Mouse (Mus musculus) embryo, embryonic 10 days (tissue): ENCODE data around the gene Limk1.

ENCODE experiments used
- DNase-seq: peaks from one replicate; pipeline ENCODE4 v3.0.0-alpha.2; 2015; ENCODE audit warnings: low spot score

The Limk1 gene

DNA sequence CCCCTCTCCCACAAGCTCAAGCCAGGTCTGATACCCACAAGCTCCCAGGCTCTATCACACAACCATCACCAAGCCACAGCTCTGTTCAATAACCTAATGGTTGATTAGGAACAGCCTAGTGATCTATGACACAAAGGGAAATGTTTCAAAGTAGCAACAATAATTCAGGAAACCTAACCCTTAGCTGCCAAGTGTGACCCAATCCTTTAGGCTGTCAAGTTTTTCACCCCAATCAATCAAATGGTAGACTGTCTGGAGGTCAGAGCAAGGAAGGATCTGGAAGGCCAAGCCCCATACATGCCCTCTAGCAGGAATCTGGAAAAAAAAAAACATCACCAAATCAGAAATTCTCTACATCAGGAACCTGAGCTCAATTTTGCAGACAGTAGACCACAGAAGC lies 57.6 kb downstream of the Limk1 start:
- DNase-seq: no peak

DNA sequence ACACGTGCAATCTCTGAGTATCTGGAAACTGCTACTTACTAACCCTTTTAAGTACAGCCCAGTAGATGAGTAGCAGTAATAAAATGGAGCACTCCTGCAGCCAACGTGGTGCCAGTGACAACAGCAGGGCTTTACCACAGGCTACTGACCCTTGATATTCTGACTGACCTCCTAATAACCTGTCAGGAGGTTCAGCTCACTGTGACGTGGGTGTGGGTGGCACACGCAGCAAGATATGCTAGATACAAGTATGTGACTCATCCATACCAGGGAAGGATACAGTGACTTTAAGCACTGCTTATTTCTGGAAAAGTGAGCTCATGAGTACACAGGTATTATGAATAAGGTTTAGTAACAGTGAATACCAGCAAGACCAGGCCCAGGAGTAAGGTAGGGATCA lies 58.9 kb downstream of the Limk1 start:
- no peak for DNase-seq

DNA sequence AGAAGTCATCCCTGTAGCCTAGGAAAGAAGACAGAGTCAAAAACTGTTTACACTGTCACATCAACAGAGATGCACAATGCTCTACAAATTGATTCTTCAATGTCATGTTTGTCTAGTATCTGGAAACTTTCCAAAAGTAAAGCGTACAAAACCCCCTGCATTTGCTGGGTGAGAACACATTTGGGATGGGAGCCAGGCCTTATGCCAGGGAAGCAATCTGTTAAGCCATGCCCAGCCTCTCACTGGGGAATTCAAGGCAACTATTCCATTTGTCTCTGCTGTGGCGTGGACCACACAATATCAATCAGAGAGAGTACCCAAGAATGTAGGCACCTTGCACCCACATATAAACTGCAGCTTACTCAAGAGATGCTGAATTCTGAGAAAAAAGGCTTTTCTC lies 66.3 kb downstream of the Limk1 start:
- no peak for DNase-seq

DNA sequence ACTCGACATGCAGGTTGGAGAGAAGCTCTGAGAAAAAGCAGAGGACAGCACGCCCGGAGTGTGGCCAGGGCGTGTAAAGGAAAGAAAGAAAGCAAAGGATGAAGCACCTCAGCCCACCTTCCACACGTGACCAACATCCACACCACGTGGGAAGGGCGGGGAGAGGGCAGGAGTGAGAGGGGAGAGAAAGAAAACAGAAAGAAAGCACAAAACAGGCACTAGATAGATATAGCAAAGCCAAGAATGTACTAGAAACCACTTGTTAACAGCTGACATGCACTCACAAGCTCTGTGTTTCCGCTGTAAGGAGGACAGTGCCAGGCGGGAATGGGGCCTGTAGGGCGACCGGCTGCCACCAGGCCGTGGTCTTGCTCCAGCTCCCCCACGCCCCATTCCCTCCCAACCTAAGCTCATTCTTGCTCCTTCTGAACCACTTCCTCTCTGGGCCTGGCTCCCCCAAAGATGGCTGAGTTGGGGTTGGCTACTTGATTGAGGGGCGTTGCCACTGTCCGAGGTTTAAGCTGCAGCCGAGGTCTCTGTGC lies 67.2 kb downstream of the Limk1 start:
- DNase-seq: no peak

DNA sequence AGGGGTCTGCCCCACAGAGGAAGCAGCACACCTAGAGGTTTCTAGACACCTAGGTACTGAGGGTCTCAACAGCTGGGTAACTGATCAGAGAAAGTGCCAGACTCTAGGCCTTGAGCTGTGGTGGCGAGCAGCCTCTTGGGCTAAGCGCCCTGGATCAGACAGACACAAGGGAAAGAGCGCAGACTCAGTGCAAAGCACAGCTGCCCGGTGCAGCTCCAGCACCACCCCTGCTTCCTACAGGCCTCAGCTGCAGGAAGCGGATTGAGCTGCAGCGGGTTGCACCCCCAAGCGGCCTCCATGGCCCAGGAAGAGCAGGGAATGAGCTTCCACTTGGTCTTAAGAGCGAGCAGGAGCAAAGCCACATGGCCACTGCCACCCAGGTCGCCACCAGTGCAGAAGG lies 67.9 kb downstream of the Limk1 start:
- DNase-seq: no peak

DNA sequence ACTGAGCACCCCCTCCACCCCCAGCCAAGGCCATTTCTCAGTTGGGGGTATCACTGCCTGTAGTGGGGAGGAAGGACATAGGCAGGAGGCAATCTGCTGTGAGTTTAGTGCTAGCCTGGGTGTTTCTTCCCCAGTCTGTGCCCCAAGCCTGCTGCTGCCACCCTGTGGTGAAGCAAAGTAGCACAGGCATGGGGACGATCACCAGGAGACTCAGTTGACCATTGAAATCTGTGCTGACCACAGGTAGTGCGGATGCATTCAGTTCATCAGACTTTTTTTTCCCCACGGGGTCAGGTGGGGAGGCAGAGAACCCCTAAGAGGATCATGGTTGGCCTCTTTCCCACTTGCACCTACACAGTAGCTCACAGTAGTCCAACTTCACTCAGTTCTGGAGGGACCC lies 71.3 kb downstream of the Limk1 start:
- DNase-seq: peak; percentile 63

DNA sequence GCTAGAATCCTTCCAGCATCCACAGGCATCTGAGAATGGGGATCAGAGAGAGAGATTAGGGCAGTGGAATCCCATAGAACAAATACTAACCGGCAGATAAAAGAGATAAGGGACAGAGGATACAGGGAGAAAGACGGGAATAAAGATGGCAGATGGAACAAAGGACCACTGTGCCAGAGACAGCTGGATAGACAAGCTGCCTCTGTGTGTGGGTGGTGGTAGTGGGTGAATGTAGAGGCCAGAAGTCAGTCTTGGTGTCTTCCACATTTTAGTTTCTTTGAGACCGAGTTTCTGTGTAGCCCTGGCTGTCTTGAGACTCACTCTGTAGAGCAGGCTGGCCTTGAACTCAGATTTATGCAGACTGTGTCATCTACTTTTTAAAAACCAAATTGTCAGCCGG lies 72.6 kb downstream of the Limk1 start:
- no peak for DNase-seq

DNA sequence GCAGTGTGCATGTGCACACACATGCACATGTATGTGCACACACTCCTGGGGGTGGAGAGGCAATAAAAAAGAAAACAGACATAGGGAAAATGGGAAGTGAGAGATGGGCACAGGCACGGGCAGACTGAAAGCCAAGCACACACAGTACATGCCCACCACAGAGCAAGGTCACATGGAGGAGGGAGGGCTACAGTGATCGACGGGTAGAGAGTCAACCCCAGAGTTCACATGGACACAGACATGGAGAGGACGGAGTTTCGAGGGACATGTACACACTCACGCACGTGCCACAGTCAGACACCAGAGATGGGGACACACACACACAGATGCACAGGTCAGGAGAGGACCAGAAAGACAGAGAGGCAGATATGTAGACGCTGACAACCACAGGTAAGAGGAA lies 73.0 kb downstream of the Limk1 start:
- DNase-seq: no peak

DNA sequence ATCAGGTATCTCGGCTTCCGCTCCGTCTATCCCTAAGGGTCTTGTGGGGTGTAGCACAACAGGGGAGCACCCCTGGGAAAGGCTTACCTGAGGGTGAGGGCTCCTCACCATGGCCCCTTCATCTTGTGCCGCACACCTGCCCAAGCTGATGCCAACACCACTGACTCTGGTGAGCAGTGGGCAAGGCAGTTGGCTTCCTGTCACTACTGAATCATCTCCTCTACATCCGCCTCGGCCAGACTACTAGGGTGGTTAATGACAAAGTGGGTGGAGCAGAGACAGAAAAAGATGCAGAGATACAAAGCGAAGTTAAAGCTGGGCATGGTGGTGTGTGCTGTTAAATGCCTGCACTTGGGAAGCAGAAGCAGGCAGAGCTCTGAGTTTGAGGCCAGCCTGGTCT lies 73.6 kb downstream of the Limk1 start, which contains the start of gene Lat2:
Gene Lat2, minus strand, starts transcription at position 224 of the 400 bp plus-strand sequence.
- DNase-seq: no peak

DNA sequence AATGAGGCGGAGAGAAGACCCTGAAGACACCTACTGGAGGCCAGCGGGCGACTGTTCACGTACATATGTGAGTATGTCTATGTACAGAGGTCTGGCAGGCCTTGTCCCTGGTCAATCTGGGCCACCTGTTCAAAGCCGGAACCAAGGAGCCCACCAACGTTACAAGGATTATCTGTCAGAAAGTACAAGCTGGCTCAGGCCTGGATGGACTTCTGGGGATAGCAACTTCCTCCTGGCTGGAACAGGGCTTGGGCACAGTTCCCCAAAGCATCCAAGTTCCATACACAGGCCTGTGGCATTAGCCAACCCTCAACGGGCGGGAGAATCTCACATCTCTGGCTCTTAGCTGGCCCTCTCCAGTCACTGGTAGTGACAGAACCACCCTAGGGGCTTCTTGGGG lies 74.1 kb downstream of the Limk1 start:
- no peak for DNase-seq

DNA sequence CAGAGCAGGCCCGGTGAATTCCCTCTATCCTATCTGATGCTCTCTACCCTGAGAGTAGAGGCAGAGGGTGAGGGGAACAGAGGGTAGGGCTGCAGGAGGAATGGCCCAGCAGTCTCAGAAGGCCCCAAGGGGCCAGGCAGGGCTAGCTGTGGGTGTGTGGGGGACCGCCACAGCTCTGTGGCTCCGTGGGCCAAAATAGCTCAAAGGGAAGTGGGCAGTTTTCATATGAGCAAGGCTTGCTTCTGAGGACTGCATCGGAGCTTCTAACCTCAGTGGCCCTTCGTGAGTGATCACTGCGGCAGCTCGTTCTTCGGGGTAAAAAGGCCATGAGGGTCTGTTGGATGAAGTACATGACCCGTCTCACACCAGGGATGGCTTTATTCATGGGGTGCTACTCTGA lies 74.7 kb downstream of the Limk1 start:
- no peak for DNase-seq

DNA sequence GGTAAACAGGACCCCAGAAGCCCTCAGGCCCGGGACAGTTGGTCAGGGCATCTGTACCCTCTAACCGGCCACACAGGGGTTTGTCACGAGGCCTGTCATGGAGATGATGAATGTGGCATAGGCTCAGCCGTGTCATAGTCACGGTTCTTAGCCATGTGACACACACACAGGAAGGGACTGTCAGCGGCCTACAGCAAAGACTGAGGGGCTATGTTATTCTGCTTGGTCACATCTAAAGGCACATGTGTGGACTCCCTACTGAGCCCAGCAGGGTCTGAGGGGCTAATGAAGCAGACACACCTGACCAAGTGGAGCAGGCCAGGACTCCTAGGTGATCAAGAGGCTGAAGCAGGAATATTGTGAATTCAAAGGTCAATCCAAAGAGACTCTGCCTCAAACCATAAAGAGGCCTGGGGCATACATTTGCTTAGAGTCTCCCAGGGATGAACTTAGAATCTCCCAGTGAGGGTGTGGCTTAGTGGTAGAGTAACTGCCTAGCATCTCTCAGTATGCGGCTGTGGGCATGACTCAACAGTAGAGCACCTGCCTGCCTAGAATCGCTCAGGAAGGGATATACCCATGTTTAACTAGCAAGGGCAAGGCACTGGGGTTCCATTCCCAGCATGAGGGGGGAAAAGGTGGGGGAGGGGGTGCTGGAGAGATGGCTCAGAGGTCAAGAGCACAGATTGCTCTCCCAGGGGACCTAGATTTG lies 76.4 kb downstream of the Limk1 start:
- DNase-seq: no peak

DNA sequence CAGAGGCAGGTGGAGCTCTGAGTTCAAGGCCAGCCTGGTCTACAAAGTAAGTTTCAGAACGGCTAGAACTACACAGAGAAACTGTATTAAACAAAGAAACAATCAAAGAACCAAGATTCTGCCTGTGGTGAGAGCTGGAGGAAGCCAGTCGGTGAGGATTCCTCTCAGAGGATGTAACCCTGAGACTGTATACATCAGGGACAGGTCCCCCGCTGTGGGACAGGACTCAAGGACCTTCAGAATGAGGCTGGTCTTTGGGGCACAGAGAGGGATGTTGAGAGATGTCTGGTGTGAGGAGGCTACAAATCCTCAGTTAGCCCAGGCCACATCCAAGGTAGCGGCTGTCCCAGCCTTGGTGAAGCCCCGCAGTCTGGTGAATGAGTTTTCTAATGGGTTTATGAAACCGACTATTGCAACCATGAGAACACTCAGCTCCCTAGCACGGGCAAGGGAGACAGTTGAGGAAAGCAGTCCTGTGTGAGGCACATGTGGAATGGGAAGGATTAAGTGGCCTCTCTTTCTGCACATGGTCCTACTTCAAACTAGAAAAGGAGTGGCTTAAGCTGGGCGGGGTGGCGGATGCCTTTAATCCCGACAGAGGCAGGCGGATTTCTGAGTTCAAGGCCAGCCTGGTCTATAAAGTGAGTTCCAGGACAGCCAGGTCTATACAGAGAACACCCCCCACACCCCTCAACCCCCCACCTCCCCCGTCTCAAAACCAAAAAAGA lies 78.3 kb downstream of the Limk1 start:
- DNase-seq: no peak

DNA sequence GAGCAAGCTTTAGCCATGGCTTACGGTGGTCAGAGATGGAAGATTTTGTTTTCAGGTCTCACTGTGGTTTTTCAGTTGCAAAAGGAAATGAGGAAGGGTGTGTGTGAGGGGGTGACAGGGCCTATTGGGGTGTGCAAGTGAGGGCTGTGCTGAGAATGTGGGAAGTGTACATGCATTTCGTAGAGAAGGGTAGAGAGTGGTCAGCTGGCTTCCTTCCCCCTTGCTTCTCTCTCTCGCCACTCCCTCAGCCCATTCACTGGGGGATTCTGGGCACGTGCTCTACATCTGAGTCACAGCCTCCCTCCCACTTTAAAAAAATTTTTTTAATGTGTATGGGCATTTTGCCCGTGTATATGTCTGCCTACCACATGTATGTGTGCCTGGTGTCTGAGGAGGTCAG lies 81.3 kb downstream of the Limk1 start:
- no peak for DNase-seq

DNA sequence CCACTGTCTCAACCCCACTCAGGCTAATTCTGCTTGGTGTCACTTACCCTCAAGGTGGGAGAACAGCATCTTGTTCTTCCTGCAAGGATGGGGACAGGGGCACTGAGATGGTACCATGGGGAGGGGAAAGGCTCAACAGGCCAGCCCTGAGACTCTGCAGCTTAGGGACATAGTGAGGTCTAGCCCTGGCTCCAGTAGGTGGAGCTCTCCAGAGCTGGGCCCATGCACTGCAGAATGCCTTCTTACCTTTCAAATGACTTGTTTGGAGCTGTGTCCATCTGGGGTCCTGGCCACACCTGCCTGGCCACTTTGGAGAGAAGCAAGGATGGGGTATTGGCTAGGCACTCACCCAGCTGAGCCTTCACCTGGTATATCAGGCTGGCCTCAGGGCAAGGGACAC lies 82.1 kb downstream of the Limk1 start:
- DNase-seq: no peak
